Mouse (Mus musculus): ENCODE results near the gene Itga6.

DNA sequence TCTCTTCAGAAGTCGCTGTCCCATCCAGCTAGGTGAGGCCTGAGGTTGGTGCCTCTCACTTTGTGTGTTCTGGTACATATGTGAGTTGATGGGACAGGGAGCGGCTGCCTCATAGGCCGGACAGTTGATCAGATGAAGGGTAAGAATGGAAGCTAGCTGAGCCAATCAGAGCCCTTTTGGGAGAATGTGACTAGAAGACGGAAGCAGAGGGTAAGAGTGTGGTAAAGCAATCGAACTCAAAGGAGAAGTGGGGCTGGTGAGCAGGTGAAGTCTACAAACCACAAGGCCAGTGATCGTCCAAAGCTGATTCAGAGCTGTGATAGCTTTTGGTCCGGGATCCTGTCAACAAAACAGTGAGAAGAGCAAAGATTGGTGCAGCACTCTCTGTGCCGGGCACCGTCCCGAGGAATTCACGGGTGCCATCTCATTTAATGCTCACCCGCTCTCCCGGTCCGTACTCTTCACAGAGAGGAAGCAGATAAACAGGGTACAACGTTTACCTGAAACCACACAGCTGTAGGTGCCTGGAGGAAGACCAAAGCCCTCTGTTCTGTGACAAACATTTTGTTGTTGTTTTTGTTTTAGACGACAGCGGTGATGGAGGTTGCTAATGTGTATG, 9.8 kb upstream of the Itga6 start:
- TF ChIP-seq EP300 (IDR thresholded peaks at IDR 0.05): no peak
- no peak for TF ChIP-seq CTCF (IDR thresholded peaks at IDR 0.05)

Measured in lung, postnatal 0 days (tissue).